Mouse (Mus musculus) heart, embryonic 14.5 days (tissue): ENCODE results near the gene Slc39a2. TPM values are rescaled to one million over a fixed set of nuclear protein-coding genes. Genes with fewer than 3 reads are reported as not detected.
A peak's percentile ranks its signal among the peaks of the same experiment; 100 is the strongest.
"Not testable (repeated sequence)": the region's sequence is repeated elsewhere in the genome, so short reads cannot be mapped to it uniquely, and the experiment has no call there.

ENCODE experiments used
- ATAC-seq: fragments of 200-750 bp; cut with Nextera tagmentation; 2 replicates; pipeline ENCODE4 v1.8.0; 2017; ENCODE audit warnings: low read depth, moderate TSS enrichment; ENCODE audit not compliant: insufficient number of reproducible peaks, insufficient read depth, low FRiP score
- H3K27ac ChIP-seq, 2 experiments: fragments of 200-500 bp in 1 of 2; fragments of 300-500 bp in 1 of 2; sonication (generic) in 1 of 2; replicated peaks in 1 of 2; 2 replicates each; pipeline ENCODE4 v1.5.1; 2012 to 2014; ENCODE audit warnings: low read depth in 2 of 2, low read length in 2 of 2, control low read depth in 1 of 2, mild to moderate bottlenecking in 1 of 2, mixed read lengths in 1 of 2; ENCODE audit not compliant: control insufficient read depth in 1 of 2, insufficient read depth in 1 of 2
- H3K27me3 ChIP-seq: fragments of 300-500 bp; sonication (generic); 2 replicates; pipeline ENCODE4 v1.6.1; 2014; ENCODE audit warnings: mild to moderate bottlenecking, low read length, control low read depth; ENCODE audit not compliant: control insufficient read depth, insufficient read depth
- H3K36me3 ChIP-seq: fragments of 300-500 bp; sonication (generic); 2 replicates; pipeline ENCODE4 v1.6.1; 2014; ENCODE audit warnings: mild to moderate bottlenecking, control low read depth, low read length, mixed read lengths; ENCODE audit not compliant: control insufficient read depth, insufficient read depth
- H3K4me1 ChIP-seq, 2 experiments: fragments of 200-500 bp in 1 of 2; fragments of 300-500 bp in 1 of 2; sonication (generic) in 1 of 2; 2 replicates each; pipeline ENCODE4 v1.6.1; 2012 to 2014; ENCODE audit warnings: low read length in 2 of 2, control low read depth in 1 of 2, mixed read lengths in 1 of 2; ENCODE audit not compliant: control insufficient read depth in 2 of 2, insufficient read depth in 2 of 2
- H3K4me2 ChIP-seq: fragments of 300-500 bp; sonication (generic); 2 replicates; pipeline ENCODE4 v1.6.1; 2014; ENCODE audit warnings: mild to moderate bottlenecking, low read length
- H3K4me3 ChIP-seq, 2 experiments: fragments of 200-500 bp in 1 of 2; fragments of 300-500 bp in 1 of 2; sonication (generic) in 1 of 2; 2 replicates each; pipeline ENCODE4 v1.5.1; 2012 to 2014; ENCODE audit warnings: low read length in 2 of 2, mild to moderate bottlenecking in 2 of 2, control low read depth in 1 of 2, low read depth in 1 of 2, moderate library complexity in 1 of 2; ENCODE audit not compliant: control insufficient read depth in 1 of 2, insufficient read depth in 1 of 2
- H3K9ac ChIP-seq: fragments of 300-500 bp; sonication (generic); 2 replicates; pipeline ENCODE4 v1.6.1; 2014; ENCODE audit warnings: mild to moderate bottlenecking, low read length
- H3K9me3 ChIP-seq: fragments of 300-500 bp; sonication (generic); 2 replicates; pipeline ENCODE4 v1.6.1; 2016; ENCODE audit warnings: low read length, control low read depth; ENCODE audit not compliant: control insufficient read depth
- WGBS: fragments of 180-500 bp; shearing (Covaris S2); extraction: QIAGEN DNeasy Blood & Tissue Kit; methylation state at CpG from one replicate; pipeline ENCODE4 v1.1.7; 2014; 5-methylcytosine and 5-hydroxymethylcytosine counted together
- polyA plus RNA-seq: library from polyadenylated mRNA; unstranded; fragments of >200 nt; fragmentation: Nextera tagmentation; extraction: Ambion mirVana; gene quantifications from 2 replicates; pipeline ENCODE4 v1.2.1, GENCODE M21; 2014

Slc39a2 gene
- polyA plus RNA-seq, 1 experiment from 2014 or later: 0.20 TPM

- no peak overlapping the region for H3K27ac ChIP-seq
- H3K4me2 ChIP-seq: no peak overlapping the region
- H3K9me3 ChIP-seq: no peaks in the 10 kb centered on the region
- WGBS: 69% methylated on average over 4 of the region's 4 CpGs
- no peaks in the 10 kb centered on the region for H3K27me3 ChIP-seq
- H3K36me3 ChIP-seq: no peaks in the 10 kb centered on the region
- H3K4me1 ChIP-seq: peaks cover 15 to 21% of the 10 kb centered on the region in 2 experiments
- no peak overlapping the region for H3K9ac ChIP-seq
- no peak for ATAC-seq
- H3K4me3 ChIP-seq: no peak overlapping the region
Measured at GRCm38 (mm10) chr14:51923492-51923891, 30.8 kb downstream of the Slc39a2 start.

GRCm38 (mm10) chr14:51926930-51927329 lies 34.2 kb downstream of the Slc39a2 start:
- H3K27me3 ChIP-seq, H3K9ac ChIP-seq, ATAC-seq, H3K4me2 ChIP-seq, H3K36me3 ChIP-seq, H3K9me3 ChIP-seq, H3K4me3 ChIP-seq, H3K27ac ChIP-seq: not testable (repeated sequence)
- H3K4me1 ChIP-seq: peaks cover 8 to 14% of the 10 kb centered on the region in 2 experiments
- WGBS: 90% methylated on average over 11 of the region's 11 CpGs

GRCm38 (mm10) chr14:51929309-51929943 lies 36.7 kb downstream of the Slc39a2 start:
- 68% methylated on average over 8 of the region's 8 CpGs for WGBS
- Histone ChIP-seq H3K9ac (no peak overlapping the region), H3K27ac (peak overlapping the region in 1 of 2 experiments; percentile 47; a peak in 2 of 4 replicates)

GRCm38 (mm10) chr14:51929968-51930367 lies 37.3 kb downstream of the Slc39a2 start:
- H3K4me3 ChIP-seq: no peak overlapping the region
- H3K4me2 ChIP-seq: peak overlapping the region; percentile 31; the same call in 1 of the 2 replicates
- WGBS: 64% methylated on average over 9 of the region's 9 CpGs
- peak overlapping the region in 1 of 2 experiments; percentile 47; a peak in 1 of 4 replicates for H3K27ac ChIP-seq
- H3K27me3 ChIP-seq: no peaks in the 10 kb centered on the region
- no peak overlapping the region for H3K9ac ChIP-seq
- no peak for ATAC-seq
- no peaks in the 10 kb centered on the region; a peak in 1 of 4 replicates for H3K4me1 ChIP-seq
- H3K36me3 ChIP-seq: no peaks in the 10 kb centered on the region
- H3K9me3 ChIP-seq: no peaks in the 10 kb centered on the region

More at GRCm38 (mm10) chr14:51929309-51929943, 36.7 kb downstream of the Slc39a2 start:
- Histone ChIP-seq H3K9me3 (no peaks in the 10 kb centered on the region), H3K4me3 (no peak overlapping the region), H3K27me3 (no peaks in the 10 kb centered on the region), H3K4me2 (peak overlapping the region; percentile 31; the same call in 1 of the 2 replicates), H3K36me3 (no peaks in the 10 kb centered on the region), H3K4me1 (no peaks in the 10 kb centered on the region; a peak in 1 of 4 replicates)
- ATAC-seq: peak; percentile 44; the same call in 1 of the 2 replicates

- Histone ChIP-seq H3K27me3 (no peaks in the 10 kb centered on the region), H3K9me3 (no peaks in the 10 kb centered on the region), H3K36me3 (no peaks in the 10 kb centered on the region), H3K4me1 (no peaks in the 10 kb centered on the region; a peak in 1 of 4 replicates), H3K9ac (no peak overlapping the region), H3K27ac (no peak overlapping the region), H3K4me3 (no peak overlapping the region), H3K4me2 (no peak overlapping the region)
- peak; percentile 51; the same call in 1 of the 2 replicates for ATAC-seq
- WGBS: 20% methylated on average over 5 of the region's 5 CpGs
Measured at GRCm38 (mm10) chr14:51930824-51931223, 38.1 kb downstream of the Slc39a2 start.

- H3K9ac ChIP-seq: no peak overlapping the region
- H3K4me2 ChIP-seq: no peak overlapping the region
- no peak overlapping the region for H3K27ac ChIP-seq
- no peaks in the 10 kb centered on the region for H3K27me3 ChIP-seq
- no peaks in the 10 kb centered on the region; a peak in 1 of 4 replicates for H3K4me1 ChIP-seq
- H3K4me3 ChIP-seq: no peak overlapping the region
- ATAC-seq: no peak
- H3K36me3 ChIP-seq: no peaks in the 10 kb centered on the region
- H3K9me3 ChIP-seq: no peaks in the 10 kb centered on the region
- 64% methylated on average over 10 of the region's 10 CpGs for WGBS
Measured at GRCm38 (mm10) chr14:51932092-51933020, 39.7 kb downstream of the Slc39a2 start.

- Histone ChIP-seq H3K27ac (no peak overlapping the region), H3K9ac (no peak overlapping the region), H3K27me3 (no peaks in the 10 kb centered on the region), H3K9me3 (peaks cover 4% of the 10 kb centered on the region; the same call in 1 of the 2 replicates), H3K4me1 (peaks cover 4 to 5% of the 10 kb centered on the region in 2 experiments; a peak in 1 of 4 replicates), H3K4me3 (no peak overlapping the region), H3K36me3 (no peaks in the 10 kb centered on the region), H3K4me2 (no peak overlapping the region)
- 81% methylated on average over 9 of the region's 9 CpGs for WGBS
- ATAC-seq: no peak
Measured at GRCm38 (mm10) chr14:51939005-51939404, 46.3 kb downstream of the Slc39a2 start.
